Mouse (Mus musculus) ES-Bruce4 (cell line): ENCODE data around the gene Ppox.

ENCODE experiments used
- CTCF ChIP-seq: IDR thresholded peaks from one replicate; pipeline ENCODE4 v1.8.1; 2011; ENCODE audit warnings: low read depth, low read length
- EP300 ChIP-seq: IDR thresholded peaks from 2 replicates; pipeline ENCODE4 v1.6.1; 2011; ENCODE audit warnings: low read depth, low read length; ENCODE audit not compliant: insufficient read depth
- POLR2A ChIP-seq: IDR thresholded peaks from one replicate; pipeline ENCODE4 v1.8.1; 2011; ENCODE audit warnings: low read length; ENCODE audit not compliant: insufficient read depth

GRCm38 (mm10) chr1:171298226-171298625, 17.2 kb upstream of the Ppox start:
- TF ChIP-seq CTCF (no peak), POLR2A (no peak), EP300 (no peak)
